In genomic region chr3:95871392-95871867, GRCm38 (mm10) we compare ENCODE assay signal across 8 mouse cellular contexts. TPM values are rescaled to one million over a fixed set of nuclear protein-coding genes. Genes with fewer than 3 reads are reported as not detected.
DNase-seq lines count a peak whose midpoint lies in the region; ATAC-seq lines count a peak whose summit lies in the region.

Gene Mrps21 (minus strand): TSS chr3:95871519.

- H3K4me1 ChIP-seq in hindbrain, embryonic 16.5 days (ENCODE audit: control insufficient read depth, insufficient read depth, low read depth, low read length) = peaks cover 12% of the 10 kb centered on the region

- peak within 1 kb of the TSS; percentile 29 for H3K27ac ChIP-seq in hindbrain, embryonic 16.5 days (ENCODE audit: low read depth, low read length)

- peak; percentile 67 for DNase-seq in WW6 (ENCODE audit: low read depth, low spot score)
- peak; percentile 83 to 88 for DNase-seq in cerebellum, postnatal 36 days
- peak; percentile 88 for DNase-seq in gastrocnemius, adult 18-20 months (ENCODE audit: low spot score)
- peak; percentile 68 to 78 for DNase-seq in left cerebral cortex, adult 9 months (ENCODE audit: low spot score in 2 of 2)
- peak; percentile 81 for DNase-seq in right cerebral cortex, postnatal 14 days
- DNase-seq in urinary bladder, postnatal 36 days (ENCODE audit: low spot score in 2 of 2) = peak; percentile 77 to 86

- no peaks in the 10 kb centered on the region for H3K9me3 ChIP-seq in hindbrain, embryonic 16.5 days (ENCODE audit: control insufficient read depth, low read length)

- WGBS in hindbrain, embryonic 16.5 days = under 1% methylated on average over 33 of the region's 33 CpGs

- H3K4me3 ChIP-seq in hindbrain, embryonic 16.5 days (ENCODE audit: low read length) = peak within 1 kb of the TSS; percentile 66

- peak within 1 kb of the TSS; percentile 79 for H3K4me2 ChIP-seq in hindbrain, embryonic 16.5 days (ENCODE audit: low read length)

- peak; percentile 97 for ATAC-seq in hindbrain, embryonic 16.5 days
- peak; percentile 99 for ATAC-seq in megakaryocyte progenitor cell, adult 5-6 weeks (replicated peaks; ENCODE audit: poor library complexity)

- 0 out of 2 replicates have a peak, but pooled peaks cover 3% of the 10 kb centered on the region for H3K36me3 ChIP-seq in hindbrain, embryonic 16.5 days (ENCODE audit: control insufficient read depth, insufficient read depth, low read length)

- no peaks in the 10 kb centered on the region for H3K27me3 ChIP-seq in hindbrain, embryonic 16.5 days (replicated peaks; ENCODE audit: control insufficient read depth, insufficient read depth, low read length)

- peak within 1 kb of the TSS; percentile 75 for H3K9ac ChIP-seq in hindbrain, embryonic 16.5 days (ENCODE audit: low read depth, low read length)

RNA-seq across cellular contexts. Expression of gene Mrps21, which starts in this region (rescaled TPM):
- total RNA-seq in gastrocnemius, adult 18-20 months (2021) = 100 to 1,000 TPM; 317 to 349 TPM
- polyA plus RNA-seq in hindbrain, embryonic 16.5 days (2015; fragmentation: Nextera tagmentation; extraction: Ambion mirVana) = 251 and 276 TPM in 2 replicates
- 132 and 147 TPM in 2 replicates for total RNA-seq in megakaryocyte progenitor cell, adult 5-6 weeks (2015)
- total RNA-seq in megakaryocyte progenitor cell, adult 5-6 weeks (2017) = 382 and 387 TPM in 2 replicates

Comparison
In these comparisons a context has a peak if more than half of its experiments do, and no peak if none do; other contexts are left out.
1. Peak in every context shown above with its lines: DNase-seq, ATAC-seq, H3K4me3 ChIP-seq and H3K27ac ChIP-seq.